Mouse (Mus musculus): Measurements from ENCODE around the gene Ptov1. TPM values are rescaled to one million over a fixed set of nuclear protein-coding genes. Genes with fewer than 3 reads are reported as not detected.

Ptov1 gene
- polyA plus RNA-seq, 1 experiment = 187 TPM

- Histone ChIP-seq H3K27ac (ENCODE audit: control insufficient read depth, insufficient read depth, low read depth, low read length) (no peak overlapping the region; the same call in 1 of the 2 replicates), H3K27me3 (ENCODE audit: control insufficient read depth, insufficient read depth, low read length) (no peaks in the 10 kb centered on the region), H3K4me1 (ENCODE audit: control insufficient read depth, insufficient read depth, low read length) (peaks cover 20% of the 10 kb centered on the region), H3K4me3 (ENCODE audit: control insufficient read depth, low read depth, low read length) (no peak overlapping the region), H3K36me3 (ENCODE audit: control insufficient read depth, insufficient read depth, low read length) (no peaks in the 10 kb centered on the region)
- TF ChIP-seq CTCF (IDR thresholded peaks at IDR 0.05; ENCODE audit: control insufficient read depth, insufficient read depth, insufficient replicate concordance, low read depth, low read length) = no peak
- TF ChIP-seq POLR2A (IDR thresholded peaks at IDR 0.05; ENCODE audit: control insufficient read depth, low read depth, low read length) = no peak
These were observed 4.7 kb downstream of the Ptov1 start for GRCm38 (mm10) chr7:44864595-44865542.

DNA sequence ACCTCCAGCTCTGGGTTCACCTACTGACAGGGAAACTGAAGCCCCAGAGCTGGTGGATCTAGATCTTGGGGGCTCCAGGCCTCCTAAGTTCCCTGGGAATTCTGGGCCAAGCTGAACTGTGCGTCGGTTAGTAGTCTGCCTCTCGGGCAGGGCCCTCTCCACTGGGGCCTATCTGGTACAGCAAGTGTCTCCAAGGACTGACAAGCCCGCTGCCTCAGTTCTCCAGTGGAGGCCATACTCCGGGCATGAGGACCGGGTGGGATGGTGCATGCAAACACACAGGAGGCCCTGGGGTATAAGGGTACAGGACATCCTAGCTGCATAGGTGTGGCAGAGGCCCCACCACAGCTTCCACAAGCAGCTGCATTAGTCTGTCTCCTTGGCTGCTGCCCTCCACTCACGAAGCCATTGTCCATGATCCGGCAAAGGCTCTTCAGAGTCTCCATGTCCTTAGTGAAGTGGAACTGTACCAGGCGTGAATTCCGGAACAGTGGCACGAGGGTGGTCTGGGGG, 5.5 kb downstream of the Ptov1 start:
- Histone ChIP-seq H3K36me3 (ENCODE audit: control insufficient read depth, insufficient read depth, low read length) (no peaks in the 10 kb centered on the region), H3K4me1 (ENCODE audit: control insufficient read depth, insufficient read depth, low read length) (peaks cover 18% of the 10 kb centered on the region), H3K27me3 (ENCODE audit: control insufficient read depth, insufficient read depth, low read length) (no peaks in the 10 kb centered on the region), H3K4me3 (ENCODE audit: control insufficient read depth, low read depth, low read length) (no peak overlapping the region), H3K27ac (ENCODE audit: control insufficient read depth, insufficient read depth, low read depth, low read length) (no peak overlapping the region)
- TF ChIP-seq POLR2A (IDR thresholded peaks at IDR 0.05; ENCODE audit: control insufficient read depth, low read depth, low read length) = peak; percentile 27; the same call in 1 of the 2 replicates
- TF ChIP-seq CTCF (IDR thresholded peaks at IDR 0.05; ENCODE audit: control insufficient read depth, insufficient read depth, insufficient replicate concordance, low read depth, low read length) = no peak

GRCm38 (mm10) chr7:44863210-44863609, 6.4 kb downstream of the Ptov1 start:
- Histone ChIP-seq H3K27me3 (ENCODE audit: control insufficient read depth, insufficient read depth, low read length) (no peaks in the 10 kb centered on the region), H3K36me3 (ENCODE audit: control insufficient read depth, insufficient read depth, low read length) (no peaks in the 10 kb centered on the region), H3K27ac (ENCODE audit: control insufficient read depth, insufficient read depth, low read depth, low read length) (no peak overlapping the region), H3K4me3 (ENCODE audit: control insufficient read depth, low read depth, low read length) (no peak overlapping the region), H3K4me1 (ENCODE audit: control insufficient read depth, insufficient read depth, low read length) (peaks cover 18% of the 10 kb centered on the region)
- TF ChIP-seq POLR2A (IDR thresholded peaks at IDR 0.05; ENCODE audit: control insufficient read depth, low read depth, low read length) (no peak), CTCF (IDR thresholded peaks at IDR 0.05; ENCODE audit: control insufficient read depth, insufficient read depth, insufficient replicate concordance, low read depth, low read length) (no peak)

GRCm38 (mm10) chr7:44862434-44862833, 7.2 kb downstream of the Ptov1 start:
- Histone ChIP-seq H3K36me3 (ENCODE audit: control insufficient read depth, insufficient read depth, low read length) (no peaks in the 10 kb centered on the region), H3K4me3 (ENCODE audit: control insufficient read depth, low read depth, low read length) (no peak overlapping the region), H3K27ac (ENCODE audit: control insufficient read depth, insufficient read depth, low read depth, low read length) (no peak overlapping the region), H3K27me3 (ENCODE audit: control insufficient read depth, insufficient read depth, low read length) (no peaks in the 10 kb centered on the region), H3K4me1 (ENCODE audit: control insufficient read depth, insufficient read depth, low read length) (peaks cover 25% of the 10 kb centered on the region)
- TF ChIP-seq CTCF (IDR thresholded peaks at IDR 0.05; ENCODE audit: control insufficient read depth, insufficient read depth, insufficient replicate concordance, low read depth, low read length) = no peak
- no peak for TF ChIP-seq POLR2A (IDR thresholded peaks at IDR 0.05; ENCODE audit: control insufficient read depth, low read depth, low read length)

DNA sequence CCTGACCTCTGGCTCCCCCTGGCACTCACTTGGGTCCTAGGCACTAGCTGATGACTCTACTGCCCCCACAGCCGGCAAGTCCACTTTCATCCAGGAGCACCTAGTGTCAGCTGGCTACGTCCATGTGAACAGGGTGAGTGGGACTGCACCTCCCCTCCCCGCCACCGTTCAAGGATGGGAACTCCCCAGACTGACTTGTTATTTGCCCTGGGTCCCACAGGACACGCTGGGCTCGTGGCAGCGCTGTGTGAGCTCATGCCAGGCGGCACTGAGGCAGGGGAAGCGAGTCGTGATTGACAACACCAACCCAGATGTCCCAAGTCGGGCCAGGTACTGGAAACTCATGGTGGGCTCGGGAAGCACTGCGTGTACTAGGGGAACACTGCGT, 8.2 kb downstream of the Ptov1 start:
- Histone ChIP-seq H3K27ac (ENCODE audit: control insufficient read depth, insufficient read depth, low read depth, low read length) (peak overlapping the region; percentile 16; the same call in 1 of the 2 replicates), H3K36me3 (ENCODE audit: control insufficient read depth, insufficient read depth, low read length) (no peaks in the 10 kb centered on the region), H3K4me3 (ENCODE audit: control insufficient read depth, low read depth, low read length) (no peak overlapping the region), H3K4me1 (ENCODE audit: control insufficient read depth, insufficient read depth, low read length) (peaks cover 26% of the 10 kb centered on the region), H3K27me3 (ENCODE audit: control insufficient read depth, insufficient read depth, low read length) (no peaks in the 10 kb centered on the region)
- TF ChIP-seq POLR2A (IDR thresholded peaks at IDR 0.05; ENCODE audit: control insufficient read depth, low read depth, low read length) (no peak), CTCF (IDR thresholded peaks at IDR 0.05; ENCODE audit: control insufficient read depth, insufficient read depth, insufficient replicate concordance, low read depth, low read length) (no peak)

GRCm38 (mm10) chr7:44860576-44861428, 8.8 kb downstream of the Ptov1 start:
- Histone ChIP-seq H3K4me1 (ENCODE audit: control insufficient read depth, insufficient read depth, low read length) (peaks cover 29% of the 10 kb centered on the region), H3K27ac (ENCODE audit: control insufficient read depth, insufficient read depth, low read depth, low read length) (peak overlapping the region; percentile 27; the same call in 1 of the 2 replicates), H3K36me3 (ENCODE audit: control insufficient read depth, insufficient read depth, low read length) (no peaks in the 10 kb centered on the region), H3K27me3 (ENCODE audit: control insufficient read depth, insufficient read depth, low read length) (no peaks in the 10 kb centered on the region), H3K4me3 (ENCODE audit: control insufficient read depth, low read depth, low read length) (no peak overlapping the region)
- TF ChIP-seq CTCF (IDR thresholded peaks at IDR 0.05; ENCODE audit: control insufficient read depth, insufficient read depth, insufficient replicate concordance, low read depth, low read length) (peak; percentile 82), POLR2A (IDR thresholded peaks at IDR 0.05; ENCODE audit: control insufficient read depth, low read depth, low read length) (no peak)
